Mouse (Mus musculus) cerebellum, postnatal 10 days (tissue): ENCODE results near the gene Grb7.
A peak's percentile ranks its signal among the peaks of the same experiment; 100 is the strongest.

Experiments used
- DNase-seq, 2 experiments: peaks; one replicate each; pipeline ENCODE4 v3.0.0; 2021; ENCODE audit warnings: mixed read lengths in 2 of 2

Gene Grb7

DNA sequence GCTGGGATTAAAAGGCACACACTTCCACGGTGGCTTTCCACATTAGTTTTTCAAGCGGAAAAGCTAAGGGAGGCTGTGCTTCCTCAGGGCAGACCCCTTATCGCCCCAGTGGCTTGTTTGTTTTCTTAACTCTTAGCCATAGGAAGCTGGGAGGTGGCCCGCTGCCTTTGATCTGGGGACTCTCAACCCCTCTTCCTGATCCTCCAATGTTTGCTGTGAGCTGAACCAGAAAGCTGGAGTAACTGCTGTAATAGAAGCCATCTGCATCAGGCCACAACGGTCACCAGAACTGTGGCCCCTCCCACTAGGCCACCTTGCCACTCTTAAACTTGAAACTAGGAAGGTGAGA lies at the start of gene Grb7:
TSS of gene Grb7 (plus strand) at position 182 of the 349 bp plus-strand sequence.
- DNase-seq: no peak

DNA sequence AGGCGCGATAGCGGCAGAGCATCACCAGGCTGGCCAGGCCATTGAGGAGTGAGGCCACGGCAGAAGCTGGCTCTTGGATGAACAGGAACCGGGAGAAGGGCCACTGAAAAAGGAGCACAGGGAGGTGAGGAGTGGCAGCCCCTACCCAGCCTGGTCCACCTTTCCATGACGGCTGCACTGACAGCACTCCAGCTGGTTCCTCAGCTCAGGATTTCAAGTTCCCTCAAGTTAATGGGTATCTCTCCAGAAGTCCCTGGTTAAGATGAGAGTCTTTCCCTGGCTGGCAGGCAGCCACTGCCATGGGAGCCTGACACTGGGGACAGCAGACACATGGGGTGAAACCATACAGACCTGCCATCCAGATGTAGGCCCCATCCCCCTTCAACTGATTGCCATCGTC lies 48.2 kb upstream of the Grb7 start:
- DNase-seq: no peak

DNA sequence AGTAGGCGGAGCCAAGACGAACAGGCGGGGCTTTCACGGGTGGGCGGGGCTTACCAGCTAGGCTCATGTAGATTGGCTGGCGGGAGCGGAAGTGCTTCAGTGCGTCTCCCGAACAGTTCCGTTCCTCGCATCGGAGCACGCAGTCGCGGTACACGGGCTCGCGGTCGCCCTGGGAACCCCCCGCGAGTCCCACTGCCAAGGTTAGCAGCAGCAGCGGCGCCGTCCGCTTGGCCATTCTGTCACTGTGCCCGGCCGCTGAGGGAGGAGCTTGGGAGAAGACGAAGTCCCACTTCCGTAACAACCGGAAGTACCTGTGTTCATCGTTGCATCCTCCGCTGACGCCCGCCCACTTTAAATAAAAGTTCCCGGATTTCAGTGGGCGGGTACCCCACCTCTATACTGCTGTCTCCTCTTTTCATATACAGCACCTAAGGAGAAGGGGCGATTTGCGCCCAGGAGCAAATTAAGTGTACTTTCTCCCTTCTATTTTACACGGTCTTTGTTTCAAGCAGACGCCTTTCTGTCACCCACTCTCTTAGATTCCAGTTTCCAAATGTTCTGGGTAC lies 46.0 kb upstream of the Grb7 start, which contains the start of gene Pgap3:
TSS of gene Pgap3 (minus strand) at position 330 of the 566 bp plus-strand sequence.
- DNase-seq: peak; percentile 94

DNA sequence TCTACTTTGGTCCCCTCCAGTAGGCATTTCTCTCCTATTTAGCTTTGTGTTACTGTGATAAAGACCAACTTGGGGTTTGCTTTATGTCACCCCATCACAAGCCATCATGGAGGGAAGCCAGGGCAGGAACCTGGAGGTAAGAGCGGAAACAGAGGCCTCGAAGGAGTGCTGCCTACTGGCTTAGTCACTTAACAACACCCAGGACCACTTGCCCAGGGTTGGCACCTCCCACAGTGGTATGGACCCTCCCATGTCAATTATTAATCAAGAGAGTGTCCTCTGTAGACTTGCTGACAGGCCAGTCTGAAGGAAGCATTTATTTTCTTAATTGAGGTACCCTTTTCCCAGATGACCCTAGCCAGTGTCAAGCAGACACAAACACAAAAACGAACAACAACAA lies 45.4 kb upstream of the Grb7 start:
- DNase-seq: peak in 1 of 2 experiments; percentile 37

DNA sequence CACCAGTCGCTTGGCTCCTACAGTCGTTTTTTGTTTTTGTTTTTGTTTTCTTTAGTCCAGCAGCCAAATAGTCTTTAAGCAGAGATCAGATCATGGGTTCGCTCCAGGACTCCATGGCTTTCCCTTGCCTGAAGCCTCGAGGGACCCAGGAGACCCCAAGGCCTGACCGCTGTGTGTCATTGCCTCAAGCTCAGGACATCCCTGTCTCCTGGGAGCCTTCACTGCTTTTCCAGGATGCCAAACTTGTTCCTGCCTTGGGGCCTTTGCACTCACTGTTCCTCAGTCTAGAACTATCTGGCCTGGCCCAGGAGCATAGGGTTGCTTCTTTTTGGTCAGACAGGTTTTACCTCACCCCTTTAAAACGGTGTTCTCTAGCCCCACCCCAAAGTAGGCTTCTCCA lies 39.6 kb upstream of the Grb7 start:
- no peak for DNase-seq

DNA sequence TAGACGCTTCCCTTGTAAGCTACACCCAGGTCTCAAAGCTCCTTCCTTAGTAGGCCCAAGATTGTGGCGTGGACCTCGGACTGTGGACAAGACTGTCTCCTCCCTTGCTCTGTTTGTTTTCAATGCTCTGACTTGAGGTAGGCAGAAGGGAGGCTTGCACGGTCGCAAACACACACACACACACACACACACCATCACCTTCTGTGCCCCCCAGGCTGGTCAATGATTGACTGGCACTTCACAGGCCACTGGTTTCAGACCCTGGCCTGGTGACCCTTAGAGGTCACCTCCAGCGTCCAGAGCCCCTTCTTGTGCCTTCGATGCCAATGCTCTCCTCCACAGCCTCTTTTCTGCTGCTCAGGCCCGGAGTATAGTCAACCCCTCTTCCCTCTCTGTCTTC lies 37.3 kb upstream of the Grb7 start:
- no peak for DNase-seq

DNA sequence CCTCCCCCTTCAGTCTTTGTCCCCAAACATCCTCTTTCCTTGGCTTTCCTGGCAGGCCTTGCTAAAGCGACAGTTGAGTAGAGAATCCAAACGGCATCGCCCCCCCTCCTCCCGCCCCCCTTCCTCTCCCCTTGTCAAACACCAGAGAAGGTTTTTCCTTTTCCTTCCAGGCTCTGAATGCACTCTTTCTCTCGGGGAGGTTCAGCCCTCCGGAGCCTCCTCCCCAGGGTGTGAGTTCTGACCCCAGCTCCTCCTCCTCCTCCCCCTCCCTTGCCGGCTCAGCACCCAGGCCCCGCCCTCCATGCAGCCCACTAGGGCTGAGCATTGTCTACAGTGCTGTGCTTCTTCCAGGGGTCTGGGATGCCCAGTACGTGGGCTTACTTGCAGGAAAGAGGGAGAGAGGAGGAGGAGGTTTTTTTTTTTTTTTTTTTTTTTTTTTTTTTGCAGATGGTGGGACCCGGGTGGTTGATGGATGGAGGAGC lies 36.8 kb upstream of the Grb7 start:
- no peak for DNase-seq

DNA sequence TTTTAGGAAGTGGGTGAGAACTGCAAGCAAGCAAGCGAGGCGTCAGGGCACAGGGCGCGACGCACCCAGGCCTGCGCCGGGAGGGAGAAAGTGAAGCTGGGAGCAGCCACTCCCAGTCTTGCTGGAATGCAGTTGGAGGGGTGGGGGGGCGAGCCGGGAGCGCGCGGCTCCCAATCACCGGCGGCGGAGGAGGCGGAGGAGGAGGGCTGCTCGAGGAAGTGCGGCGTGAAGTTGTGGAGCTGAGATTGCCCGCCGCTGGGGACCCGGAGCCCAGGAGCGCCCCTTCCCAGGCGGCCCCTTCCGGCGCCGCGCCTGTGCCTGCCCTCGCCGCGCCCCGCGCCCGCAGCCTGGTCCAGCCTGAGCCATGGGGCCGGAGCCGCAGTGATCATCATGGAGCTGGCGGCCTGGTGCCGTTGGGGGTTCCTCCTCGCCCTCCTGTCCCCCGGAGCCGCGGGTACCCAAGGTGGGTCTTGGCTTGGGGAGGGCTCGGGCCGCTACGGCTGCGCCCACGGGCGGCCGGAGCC lies 33.9 kb upstream of the Grb7 start, which contains the start of gene Erbb2:
TSS of gene Erbb2 (plus strand) at position 198 of the 524 bp plus-strand sequence.
- DNase-seq: peak; percentile 50 to 54

DNA sequence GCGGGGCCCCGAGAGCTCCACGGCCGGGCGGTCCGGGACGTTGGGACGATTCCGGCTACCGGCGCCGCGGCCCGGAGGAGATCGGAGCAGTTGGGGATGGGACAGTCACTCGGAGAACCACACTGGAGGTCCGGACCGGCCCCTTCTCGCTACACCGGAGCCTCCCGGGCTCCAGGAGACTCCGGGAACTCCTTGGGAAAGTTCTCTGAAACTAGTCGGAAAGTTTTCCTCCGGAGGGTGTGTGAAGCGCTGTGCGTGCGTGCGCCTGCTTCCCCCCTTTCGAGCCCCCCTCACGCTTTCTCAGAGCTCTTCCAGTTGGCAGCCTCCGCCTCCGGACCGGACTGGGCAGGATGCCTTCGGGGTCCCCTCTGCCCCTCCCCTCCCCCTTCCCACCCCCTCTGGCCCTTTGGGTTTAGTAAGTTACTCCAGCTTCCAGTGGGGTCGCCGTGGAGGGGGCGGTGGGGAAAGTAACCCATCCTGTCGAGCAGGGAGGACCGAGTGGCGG lies 33.3 kb upstream of the Grb7 start:
- peak; percentile 25 to 30 for DNase-seq

DNA sequence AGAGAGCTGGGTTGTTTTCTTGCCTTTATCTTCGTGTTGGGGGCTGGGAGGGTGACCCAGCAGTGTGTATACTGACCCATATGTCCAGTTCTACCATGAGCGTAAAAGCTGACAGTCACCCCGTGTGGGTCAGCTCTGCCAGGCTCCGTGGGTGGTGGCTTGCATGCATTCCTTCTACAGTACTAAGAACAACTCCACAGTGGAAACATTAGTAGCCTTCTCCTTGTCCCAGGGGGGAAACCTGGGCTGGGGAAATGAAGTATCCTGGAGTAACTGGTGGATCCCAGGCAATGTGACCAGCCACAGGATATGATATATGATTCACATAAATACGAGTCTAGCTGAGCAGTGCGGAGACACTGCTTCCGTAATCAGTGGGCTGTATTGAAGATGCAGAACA lies 32.5 kb upstream of the Grb7 start:
- DNase-seq: no peak

DNA sequence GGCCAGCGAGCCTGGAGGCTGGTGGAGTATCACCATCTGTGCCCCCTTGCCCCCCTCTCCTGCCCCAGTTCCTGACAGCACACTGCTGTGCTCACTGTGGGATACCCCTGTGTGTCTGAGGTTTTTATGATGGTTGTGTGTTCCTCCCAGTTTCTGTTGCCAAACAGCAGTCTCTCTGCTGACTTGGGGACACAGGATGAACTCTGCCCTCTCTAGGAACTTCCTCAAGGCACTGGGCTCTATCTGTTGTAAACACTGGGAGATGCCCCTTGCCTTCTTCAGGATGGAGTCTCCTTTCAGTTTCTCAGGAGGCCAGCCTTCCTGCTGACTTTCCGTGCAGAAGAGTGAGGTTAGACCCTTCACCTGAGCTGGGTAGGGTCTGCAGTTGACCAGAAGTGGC lies 32.0 kb upstream of the Grb7 start:
- DNase-seq: no peak

DNA sequence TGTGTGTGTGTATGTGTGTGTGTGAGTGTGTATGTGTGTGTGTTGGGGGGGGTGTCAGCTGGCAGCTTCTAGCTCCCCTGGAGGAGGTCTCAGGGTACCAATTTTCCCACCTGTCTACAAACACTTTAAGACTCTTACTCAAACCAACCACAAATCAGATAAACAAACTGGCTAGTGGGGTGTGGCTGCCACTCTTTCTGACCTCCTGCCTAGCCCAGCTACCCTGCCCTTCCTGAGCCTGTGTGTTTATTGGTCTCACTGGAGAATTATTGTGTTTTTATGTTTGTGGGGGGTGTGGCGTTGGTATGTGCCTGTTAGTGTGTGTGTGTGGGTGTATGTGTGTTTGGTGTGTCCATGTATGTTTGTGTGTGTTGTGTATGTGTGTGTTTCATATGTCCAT lies 29.1 kb upstream of the Grb7 start:
- DNase-seq: no peak

DNA sequence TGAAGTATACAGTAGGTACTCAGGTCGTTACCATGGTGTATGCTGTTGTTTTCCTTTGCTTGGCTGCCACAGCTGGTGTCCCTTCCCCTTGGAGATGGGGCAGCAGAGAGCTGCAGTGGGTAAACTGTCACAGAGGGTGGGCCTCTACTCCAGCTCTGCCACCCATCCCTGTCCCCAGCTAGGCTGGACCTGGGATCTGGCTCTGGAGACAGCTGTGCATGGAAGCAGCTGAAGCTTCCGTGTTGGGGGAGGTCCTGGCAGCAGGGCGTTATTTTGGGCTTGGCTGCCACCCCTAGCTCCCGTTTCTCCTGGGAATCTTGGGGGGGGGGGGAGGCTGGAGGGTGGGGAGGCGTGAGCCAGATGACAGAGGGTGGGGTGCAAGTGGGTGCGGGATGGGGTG lies 27.9 kb upstream of the Grb7 start:
- no peak for DNase-seq

DNA sequence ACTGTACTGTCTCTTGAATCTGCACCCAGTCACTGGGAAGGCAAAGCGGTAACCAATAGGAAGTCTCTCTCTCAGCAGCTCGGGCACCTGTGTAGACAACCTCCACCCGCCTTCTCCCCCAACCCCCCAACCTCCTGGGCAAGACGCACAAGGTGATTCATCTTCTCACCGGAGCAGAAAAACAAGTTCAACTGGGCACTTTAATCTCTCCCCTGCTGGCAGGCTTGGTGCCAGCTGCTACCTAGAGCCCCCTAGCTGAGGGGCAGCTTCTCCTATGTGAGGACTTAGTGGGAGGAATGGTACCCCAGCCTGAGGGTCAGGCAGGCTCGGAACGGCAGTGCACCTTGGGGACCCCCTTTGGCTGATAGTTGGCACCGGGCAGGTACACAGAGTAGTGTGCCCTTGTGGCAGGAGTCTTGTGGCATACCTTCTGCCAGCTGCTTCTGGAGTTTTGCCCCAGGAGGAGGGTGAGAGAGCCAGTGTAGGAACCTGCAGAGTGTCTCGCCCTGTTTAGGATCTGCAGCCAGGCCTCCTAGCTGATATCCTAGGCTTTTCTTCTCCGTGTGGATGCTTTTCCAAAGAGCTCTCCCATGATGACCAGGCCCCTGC lies 27.2 kb upstream of the Grb7 start:
- no peak for DNase-seq

DNA sequence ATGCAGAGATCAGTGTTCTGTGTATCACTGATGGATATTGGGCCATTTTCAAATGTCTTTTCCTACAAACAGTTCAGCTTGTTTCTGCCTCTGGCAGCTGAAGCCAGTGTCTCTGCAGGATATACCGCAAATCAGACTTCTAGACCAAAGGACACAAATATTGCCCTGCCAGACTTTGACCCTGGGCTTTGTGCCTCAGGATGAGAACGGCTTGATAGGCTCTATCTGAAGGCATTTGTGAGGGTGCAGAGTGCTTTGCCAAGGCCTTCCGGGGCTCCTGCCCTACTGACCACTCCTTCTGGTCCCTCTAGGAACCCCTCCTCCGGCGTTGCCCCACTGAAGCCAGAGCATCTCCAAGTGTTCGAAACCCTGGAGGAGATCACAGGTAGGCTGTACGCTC lies 19.6 kb upstream of the Grb7 start:
- no peak for DNase-seq

DNA sequence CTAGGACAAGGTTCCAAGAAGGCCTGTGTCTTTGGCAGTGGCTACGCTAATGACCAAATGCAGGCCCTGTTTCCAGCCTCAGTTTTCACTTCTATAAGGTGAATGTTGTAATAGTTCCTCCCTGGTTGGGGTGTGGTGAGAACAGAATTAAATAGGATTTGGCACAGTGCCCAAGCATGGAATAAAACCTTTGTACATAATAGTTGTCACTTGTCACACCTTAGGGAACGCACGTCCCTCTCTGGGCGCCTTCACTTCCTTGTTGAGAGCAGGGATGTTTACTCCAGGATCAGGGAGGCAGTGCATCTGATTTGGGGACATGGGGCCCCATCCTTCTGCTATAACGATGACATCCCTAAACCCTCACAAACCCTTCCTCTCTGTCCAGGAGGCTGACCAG lies 17.8 kb upstream of the Grb7 start:
- DNase-seq: no peak

DNA sequence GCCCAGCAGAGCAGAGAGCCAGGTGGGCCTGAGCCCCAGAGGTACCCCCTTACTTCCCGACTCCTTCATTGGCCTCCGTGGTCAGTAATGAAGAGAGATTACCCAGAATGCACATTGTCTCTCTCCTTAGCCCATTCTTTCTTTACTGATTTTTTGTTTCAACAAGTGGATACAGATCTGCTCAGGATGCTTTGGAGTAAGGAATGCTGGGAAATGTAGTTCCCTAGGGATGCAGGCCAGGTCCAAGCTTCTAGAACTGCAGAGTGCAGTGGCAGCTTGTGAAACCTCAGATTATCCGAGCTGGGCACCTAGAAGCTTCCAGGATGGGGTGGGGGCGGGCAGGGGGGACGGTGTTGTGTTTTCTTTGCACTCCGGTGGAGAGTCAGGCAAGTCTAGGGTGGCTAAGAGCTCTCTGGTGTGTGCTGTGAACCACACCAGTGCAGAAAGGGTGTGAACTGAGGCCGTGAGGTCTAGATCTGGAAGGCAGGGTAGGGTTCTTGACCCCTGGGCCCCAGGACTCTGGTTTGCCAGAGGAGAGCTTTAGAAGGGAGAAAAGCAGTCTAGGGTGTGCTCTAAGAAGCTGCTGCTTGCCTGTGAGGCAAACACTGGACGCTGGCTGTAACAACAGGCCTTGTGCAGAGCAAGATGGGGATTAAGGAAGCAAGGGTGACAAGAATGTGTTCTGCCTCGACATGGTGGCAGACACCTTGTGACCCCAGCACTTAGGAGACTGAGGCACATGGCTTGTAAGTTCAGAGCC lies 14.3 kb upstream of the Grb7 start:
- no peak for DNase-seq

DNA sequence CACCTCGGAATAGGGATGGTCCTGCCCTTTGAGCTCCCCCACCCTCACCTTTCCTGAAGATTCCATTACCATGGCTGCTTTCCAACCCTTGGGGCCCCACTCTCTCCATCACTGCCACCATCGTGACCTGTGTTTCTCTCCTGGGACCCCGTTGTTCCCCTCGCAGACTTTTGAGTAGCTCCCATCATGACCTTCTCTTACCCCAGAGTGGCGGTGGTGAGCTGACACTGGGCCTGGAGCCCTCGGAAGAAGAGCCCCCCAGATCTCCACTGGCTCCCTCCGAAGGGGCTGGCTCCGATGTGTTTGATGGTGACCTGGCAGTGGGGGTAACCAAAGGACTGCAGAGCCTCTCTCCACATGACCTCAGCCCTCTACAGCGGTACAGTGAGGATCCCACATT lies 10.5 kb upstream of the Grb7 start:
- no peak for DNase-seq

DNA sequence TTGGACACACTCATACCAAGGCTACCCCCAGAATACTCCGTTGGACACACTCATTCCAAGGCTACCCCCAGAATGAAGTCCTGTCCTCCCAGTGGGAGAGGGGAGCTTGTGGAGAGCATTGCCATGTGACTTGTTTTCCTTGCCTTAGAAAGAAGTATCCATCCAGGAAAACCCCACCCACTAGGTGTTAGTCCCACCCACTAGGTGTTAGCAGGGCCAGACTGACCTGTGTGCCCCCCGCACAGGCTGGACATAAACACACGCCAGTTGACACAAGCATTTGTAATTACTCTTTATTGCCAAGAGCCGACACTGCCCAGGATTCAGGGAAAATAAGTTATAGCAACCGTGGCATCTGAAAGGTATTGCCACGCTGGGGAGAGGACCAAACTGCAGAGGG lies 8.8 kb upstream of the Grb7 start:
- DNase-seq: no peak

DNA sequence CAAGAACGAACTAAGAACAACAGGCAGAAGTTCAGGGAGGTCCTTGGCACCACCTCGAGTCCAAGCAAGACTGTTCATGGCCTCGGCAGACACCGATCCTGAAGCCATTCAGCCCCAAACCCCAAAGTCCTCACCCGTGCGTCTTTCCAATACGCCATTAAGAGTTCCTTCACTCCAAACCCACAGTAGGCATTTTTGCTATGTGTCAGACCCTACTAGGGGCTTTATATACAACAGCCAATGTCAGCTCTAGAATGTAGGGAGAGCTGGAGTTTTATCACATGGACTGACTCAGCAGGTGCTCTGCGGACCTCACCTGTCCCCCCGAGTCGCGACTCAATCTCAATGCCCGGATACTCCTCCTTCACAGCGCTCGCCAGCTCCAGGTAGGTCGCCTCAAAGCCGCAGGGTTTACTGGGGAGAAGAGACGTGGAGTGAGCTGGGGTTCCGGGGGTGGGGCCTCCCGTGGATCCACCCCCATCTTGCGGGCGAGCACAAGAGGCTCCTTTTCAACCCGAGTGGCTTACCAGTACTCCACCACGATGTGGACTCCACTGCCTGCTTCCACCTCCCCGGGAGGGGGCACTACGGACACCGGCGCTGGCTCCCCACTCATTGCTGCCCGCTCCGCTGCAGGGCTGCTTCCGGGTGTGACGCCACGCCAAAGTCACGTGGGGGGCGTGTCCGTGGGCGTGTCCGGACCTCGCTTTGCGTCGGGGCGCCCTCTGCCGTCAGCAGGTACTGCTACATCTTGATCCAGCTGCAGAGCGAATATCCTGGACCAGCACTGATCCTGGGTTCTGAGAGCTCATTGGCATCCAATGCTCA lies 7.6 kb upstream of the Grb7 start, which contains the start of gene Mien1:
TSS of gene Mien1 (minus strand) at position 661 of the 828 bp plus-strand sequence.
- peak; percentile 99 to 100 for DNase-seq

DNA sequence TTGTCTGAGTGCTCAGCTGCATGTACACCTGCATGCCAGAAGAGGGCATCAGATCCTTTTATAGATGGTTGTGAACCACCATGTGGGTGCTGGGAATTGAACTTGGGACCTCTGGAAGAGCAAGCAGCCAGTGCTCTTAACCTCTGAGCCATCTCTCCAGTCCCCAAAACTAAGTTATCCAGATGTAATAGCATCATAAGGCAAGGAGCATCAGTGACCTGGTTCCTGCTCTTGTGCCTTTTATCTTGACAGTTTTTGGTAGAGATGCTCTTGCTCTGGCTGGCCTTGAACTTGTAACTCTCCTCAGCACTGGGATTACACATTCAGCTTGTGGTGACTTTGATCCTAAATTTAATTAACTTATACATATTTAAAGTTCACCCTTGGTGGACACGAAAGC lies 2.5 kb upstream of the Grb7 start:
- no peak for DNase-seq

DNA sequence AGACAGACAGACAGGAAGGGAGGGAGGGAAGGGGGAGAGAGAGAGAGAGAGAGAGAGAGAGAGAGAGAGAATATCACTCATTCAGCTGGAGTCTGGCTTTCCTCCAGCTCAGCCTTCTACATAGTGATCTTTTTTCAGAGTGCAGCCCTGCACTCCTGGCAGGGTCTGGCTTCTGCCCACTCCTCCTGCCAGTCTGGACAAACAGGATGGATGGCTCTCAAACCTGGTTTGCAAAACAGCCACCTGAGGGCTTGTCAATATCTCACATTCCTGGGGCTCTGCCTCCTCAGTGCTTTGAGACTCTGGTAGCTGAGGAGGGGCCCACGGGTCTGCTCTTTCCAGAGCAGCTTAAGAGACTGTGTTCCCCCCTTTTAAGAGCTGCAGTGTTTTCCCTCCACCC lies 956 bp upstream of the Grb7 start:
- no peak for DNase-seq

DNA sequence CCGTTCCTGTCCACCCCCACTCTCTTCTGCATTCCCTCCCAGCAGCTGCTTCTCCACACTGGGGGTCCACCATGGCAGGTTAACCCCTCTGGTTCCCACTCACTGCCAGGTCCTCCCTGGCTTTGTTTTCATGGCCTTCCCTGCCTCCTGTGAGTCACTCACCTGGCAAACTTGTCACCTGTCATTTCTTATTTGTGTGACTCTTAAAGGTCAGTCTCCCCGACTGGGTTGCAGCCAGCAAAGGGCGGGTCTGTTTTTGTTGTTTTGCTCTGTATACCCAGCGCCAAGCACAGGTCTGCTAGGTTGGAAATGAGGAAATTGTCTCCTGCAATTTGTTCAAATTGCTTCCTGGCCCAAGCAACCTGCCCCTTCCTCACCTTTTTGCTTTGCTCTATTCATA lies 515 bp upstream of the Grb7 start:
- no peak for DNase-seq
